Mouse (Mus musculus) ES-E14 (cell line): ENCODE measurements around the gene Rln3.

Experiments used
- CHD2 ChIP-seq: IDR thresholded peaks from 2 replicates; pipeline ENCODE4 v1.6.1; 2014; ENCODE audit warnings: mild to moderate bottlenecking, low read depth, low read length, inconsistent platforms
- HCFC1 ChIP-seq: IDR thresholded peaks from 2 replicates; pipeline ENCODE4 v1.6.1; 2012; ENCODE audit warnings: low read length, inconsistent platforms, borderline replicate concordance; ENCODE audit not compliant: insufficient read depth
- MAFK ChIP-seq: IDR thresholded peaks from 2 replicates; pipeline ENCODE4 v1.6.1; 2014; ENCODE audit warnings: mild to moderate bottlenecking, low read depth, low read length, inconsistent platforms; ENCODE audit not compliant: insufficient read depth
- ZC3H11A ChIP-seq: IDR thresholded peaks from 2 replicates; pipeline ENCODE4 v1.6.1; 2012; ENCODE audit warnings: low read depth, mild to moderate bottlenecking, inconsistent platforms, low read length, borderline replicate concordance
- ZNF384 ChIP-seq: IDR thresholded peaks from 2 replicates; pipeline ENCODE4 v1.6.1; 2012; ENCODE audit warnings: low read depth, low read length, inconsistent platforms

- TF ChIP-seq ZC3H11A: no peak
- TF ChIP-seq MAFK: no peak
- TF ChIP-seq ZNF384: no peak
- no peak for TF ChIP-seq HCFC1
- TF ChIP-seq CHD2: no peak
These were observed 29.0 kb downstream of the Rln3 start for GRCm38 (mm10) chr8:84015833-84016232.
